Mouse (Mus musculus): Measurements from ENCODE around the gene Il17re. TPM values are rescaled to one million over a fixed set of nuclear protein-coding genes. Genes with fewer than 3 reads are reported as not detected.

Il17re gene
- 0.66 and 1.4 TPM in 2 replicates for polyA plus RNA-seq (2012; rRNA removed)

DNA sequence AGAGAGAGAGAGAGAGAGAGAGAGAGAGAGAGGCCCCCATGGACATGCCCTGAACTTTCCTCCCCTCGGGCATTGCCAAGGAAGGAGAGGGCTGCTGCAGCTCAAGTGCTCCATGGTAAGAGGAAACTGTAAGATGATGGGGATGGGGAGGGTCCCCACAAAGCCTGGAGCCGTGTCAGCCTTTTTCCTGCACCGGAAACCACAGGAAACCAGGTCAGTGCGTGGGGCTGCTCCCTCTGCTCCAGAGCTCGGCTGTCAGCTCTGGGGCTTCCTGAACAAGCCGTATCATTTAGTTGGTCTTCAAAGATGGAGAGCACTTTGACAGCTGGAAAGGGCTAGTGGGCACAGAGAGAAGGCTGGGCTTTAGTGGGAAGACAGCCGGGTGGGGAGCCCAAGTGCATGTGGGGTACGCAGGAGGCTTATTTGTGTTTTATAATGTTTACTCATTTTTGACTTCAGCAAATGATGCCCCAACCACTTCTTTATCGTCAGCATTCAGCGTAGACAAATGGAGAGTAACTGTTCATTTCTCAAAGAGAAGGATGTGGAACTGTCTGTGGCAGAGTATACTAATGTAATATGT is at the start of gene Il17re:
TSS of gene Il17re (plus strand) at position 533 of the 583 bp plus-strand sequence.

GRCm38 (mm10) chr6:113419199-113419587 is 39.1 kb upstream of the Il17re start, which contains the start of gene Rpusd3:
Gene Rpusd3, minus strand, starts transcription at chr6:113419340.

DNA sequence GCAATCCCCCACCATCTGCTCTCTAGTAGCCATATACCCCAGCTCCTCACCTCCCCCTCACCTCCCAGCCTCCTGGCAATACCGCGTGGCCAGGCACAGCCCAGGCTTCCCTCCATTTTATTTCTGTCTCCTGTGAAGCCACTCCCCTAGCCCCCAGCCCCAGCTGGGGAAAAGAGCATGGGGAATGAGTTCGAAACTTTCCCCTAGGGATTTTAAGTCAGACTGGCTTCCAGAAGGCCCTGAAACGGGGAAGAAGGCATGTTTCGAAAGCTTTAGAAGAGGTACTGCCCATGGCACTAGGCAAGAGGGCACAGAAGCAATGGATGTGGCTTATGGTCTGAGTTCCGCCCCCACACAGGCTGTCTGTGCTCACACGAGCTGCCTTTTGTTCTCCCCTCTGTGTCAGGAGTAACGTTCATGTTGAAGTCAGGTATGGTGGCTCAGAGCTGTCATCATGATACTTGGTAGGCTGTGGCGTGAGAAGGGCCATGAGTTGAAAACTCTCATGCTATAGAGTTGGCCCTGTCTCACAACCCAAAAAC is 22.5 kb upstream of the Il17re start, which contains the start of gene Cidec:
TSS of gene Cidec (minus strand) at position 97 of the 542 bp plus-strand sequence.

GRCm38 (mm10) chr6:113442442-113443090 is 15.7 kb upstream of the Il17re start, which contains the start of gene Jagn1:
Gene Jagn1, plus strand, starts transcription at chr6:113442569.

GRCm38 (mm10) chr6:113471297-113471936 is 13.1 kb downstream of the Il17re start, which contains the start of gene Il17rc:
Gene Il17rc, plus strand, starts transcription at chr6:113471427.

GRCm38 (mm10) chr6:113483100-113483615 is 24.9 kb downstream of the Il17re start, which contains the start of gene Creld1:
Gene Creld1, plus strand, starts transcription at chr6:113483297.

GRCm38 (mm10) chr6:113501388-113502084 is 43.3 kb downstream of the Il17re start, which contains the start of gene Prrt3:
Gene Prrt3, minus strand, starts transcription at chr6:113501931.

Other genes starting within 250 kb of the Il17re start
- 26.0 and 31.0 TPM in 2 replicates for gene Mtmr14, start 220.6 kb upstream of the Il17re start, polyA plus RNA-seq (2012; rRNA removed)
- 0.11 and 0.37 TPM in 2 replicates for gene Cpne9, start 176.2 kb upstream of the Il17re start, polyA plus RNA-seq (2012; rRNA removed)
- 44.3 and 47.2 TPM in 2 replicates for gene Brpf1, start 151.3 kb upstream of the Il17re start, polyA plus RNA-seq (2012; rRNA removed)
- gene Ogg1, start 131.5 kb upstream of the Il17re start, polyA plus RNA-seq (2012; rRNA removed): 14.8 and 21.2 TPM in 2 replicates
- 33.0 and 41.1 TPM in 2 replicates for gene Camk1, start 114.5 kb upstream of the Il17re start, polyA plus RNA-seq (2012; rRNA removed)
- gene Tada3, start 80.6 kb upstream of the Il17re start, polyA plus RNA-seq (2012; rRNA removed): 42.3 and 67.4 TPM in 2 replicates
- 106 and 112 TPM in 2 replicates for gene Arpc4, start 80.4 kb upstream of the Il17re start, polyA plus RNA-seq (2012; rRNA removed)
- 13.6 and 16.4 TPM in 2 replicates for gene Ttll3, start 69.2 kb upstream of the Il17re start, polyA plus RNA-seq (2012; rRNA removed)
- 28.4 and 33.2 TPM in 2 replicates for gene Rpusd3, start 39.1 kb upstream of the Il17re start, polyA plus RNA-seq (2012; rRNA removed)
- gene Cidec, start 22.7 kb upstream of the Il17re start, polyA plus RNA-seq (2012; rRNA removed): 0.04 TPM in 2 replicates
- 34.3 and 56.9 TPM in 2 replicates for gene Jagn1, start 15.9 kb upstream of the Il17re start, polyA plus RNA-seq (2012; rRNA removed)
- 2.8 and 3.6 TPM in 2 replicates for gene Il17rc, start 12.9 kb downstream of the Il17re start, polyA plus RNA-seq (2012; rRNA removed)
- gene Creld1, start 24.8 kb downstream of the Il17re start, polyA plus RNA-seq (2012; rRNA removed): 21.3 and 43.5 TPM in 2 replicates
- gene Prrt3, start 43.4 kb downstream of the Il17re start, polyA plus RNA-seq (2012; rRNA removed): 1.3 and 1.7 TPM in 2 replicates
- gene Emc3, start 73.2 kb downstream of the Il17re start, polyA plus RNA-seq (2012; rRNA removed): 27.6 and 47.2 TPM in 2 replicates
- 16.9 and 20.6 TPM in 2 replicates for gene Fancd2, start 73.2 kb downstream of the Il17re start, polyA plus RNA-seq (2012; rRNA removed)
- 0.07 TPM in 1 of 2 replicates, not detected in the other for gene Fancd2os, start 142.2 kb downstream of the Il17re start, polyA plus RNA-seq (2012; rRNA removed)
- 189 and 208 TPM in 2 replicates for gene Brk1, start 146.3 kb downstream of the Il17re start, polyA plus RNA-seq (2012; rRNA removed)
- 33.9 and 52.3 TPM in 2 replicates for gene Vhl, start 165.5 kb downstream of the Il17re start, polyA plus RNA-seq (2012; rRNA removed)
- gene Irak2, start 180.0 kb downstream of the Il17re start, polyA plus RNA-seq (2012; rRNA removed): 6.1 and 10.3 TPM in 2 replicates
- 23.7 and 28.2 TPM in 2 replicates for gene Tatdn2, start 238.6 kb downstream of the Il17re start, polyA plus RNA-seq (2012; rRNA removed)